In the genomic region with DNA sequence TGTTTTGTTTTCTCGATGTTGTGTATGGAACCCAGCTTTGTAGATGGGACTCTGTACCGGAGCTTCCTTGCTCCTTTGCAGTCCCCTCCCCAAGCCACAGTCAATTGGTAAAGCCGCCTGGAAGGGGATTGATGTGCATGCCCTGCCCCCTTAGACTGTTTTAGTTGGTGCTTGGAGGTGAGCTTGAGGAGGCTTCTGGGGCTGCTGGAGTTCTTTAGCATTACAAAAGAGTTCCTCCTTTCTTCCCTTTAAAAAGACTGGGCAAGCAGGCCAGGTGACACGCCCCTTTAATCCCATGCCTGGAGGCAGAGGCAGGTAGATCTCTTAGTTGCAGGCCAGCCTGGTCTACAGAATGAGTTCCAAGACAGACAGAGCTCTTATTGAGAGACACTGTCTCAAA, we compare ENCODE assay signal across 23 mouse cellular contexts. TPM values are rescaled to one million over a fixed set of nuclear protein-coding genes. Genes with fewer than 3 reads are reported as not detected.
A peak's percentile ranks its signal among the peaks of the same experiment; 100 is the strongest.
DNase-seq lines count a peak whose midpoint lies in the region; ATAC-seq and TF ChIP-seq lines count a peak whose summit lies in the region.
"Had no signal": no experiment of that assay in that cellular context is flagged by ENCODE, and none has a peak within 500 bp of the region (broad histone marks: within the 10 kb centered on the region; RNA-seq: fewer than 3 reads in every experiment).

No protein-coding gene starts in this region.

- H3K9ac ChIP-seq in midbrain, embryonic 11.5 days (ENCODE audit: low read length), result no peak overlapping the region
- no peak overlapping the region for H3K9ac ChIP-seq in midbrain, embryonic 16.5 days (ENCODE audit: low read depth, low read length)
- H3K9ac ChIP-seq in ES-E14 (ENCODE audit: insufficient read depth, low read depth, low read length, poor library complexity, severe bottlenecking), result no peak overlapping the region
- H3K9ac ChIP-seq: forebrain, postnatal 0 days; hindbrain, embryonic 12.5 days; hindbrain, embryonic 15.5 days had no signal

- no peak for ATAC-seq in midbrain, embryonic 11.5 days (ENCODE audit: low FRiP score)
- no peak for ATAC-seq in midbrain, embryonic 16.5 days
- no peak for ATAC-seq in CD4-positive, CD25-positive, alpha-beta regulatory T cell, adult 4 months
- ATAC-seq: activated CD4-positive, CD25-positive, alpha-beta regulatory T cell, adult 4 months; forebrain, embryonic 14.5 days; forebrain, postnatal 0 days had no signal

- no peaks in the 10 kb centered on the region for H3K36me3 ChIP-seq in midbrain, embryonic 11.5 days (ENCODE audit: control insufficient read depth, insufficient read depth, low read length)
- no peaks in the 10 kb centered on the region; the same call in none of the 2 replicates for H3K36me3 ChIP-seq in midbrain, embryonic 16.5 days (ENCODE audit: control insufficient read depth, insufficient read depth, low read length)
- H3K36me3 ChIP-seq in ES-E14 (ENCODE audit: control insufficient read depth, insufficient read depth, low read length, poor library complexity, severe bottlenecking), result peaks cover 16% of the 10 kb centered on the region

- WGBS in midbrain, embryonic 11.5 days, result 90% methylated on average over 4 of the region's 4 CpGs
- WGBS in midbrain, embryonic 16.5 days, result 89% methylated on average over 4 of the region's 4 CpGs

- no peaks in the 10 kb centered on the region for H3K9me3 ChIP-seq in midbrain, embryonic 11.5 days (ENCODE audit: control insufficient read depth, low read length)
- H3K9me3 ChIP-seq in midbrain, embryonic 16.5 days (replicated peaks; ENCODE audit: control insufficient read depth, low read length, poor library complexity, severe bottlenecking), result no peaks in the 10 kb centered on the region
- no peaks in the 10 kb centered on the region for H3K9me3 ChIP-seq in ES-E14 (ENCODE audit: control insufficient read depth, insufficient read depth, low read depth, low read length)
- H3K9me3 ChIP-seq: heart, embryonic 10.5 days; hindbrain, embryonic 12.5 days; hindbrain, embryonic 15.5 days had no signal

- no peak overlapping the region for H3K27ac ChIP-seq in midbrain, embryonic 11.5 days (ENCODE audit: low read depth, low read length)
- no peak overlapping the region for H3K27ac ChIP-seq in midbrain, embryonic 16.5 days (ENCODE audit: low read length)
- peak overlapping the region; percentile 63; the same call in 1 of the 2 replicates for H3K27ac ChIP-seq in ES-E14 (ENCODE audit: insufficient read depth, low read depth, low read length, poor library complexity, severe bottlenecking)
- H3K27ac ChIP-seq: gastrocnemius, adult 2 months; heart, adult 2 months; heart, embryonic 10.5 days; hindbrain, embryonic 12.5 days; hindbrain, embryonic 15.5 days had no signal

- H3K4me2 ChIP-seq in midbrain, embryonic 11.5 days, result no peak overlapping the region
- no peak overlapping the region for H3K4me2 ChIP-seq in midbrain, embryonic 16.5 days (ENCODE audit: low read length)
- H3K4me2 ChIP-seq: hindbrain, embryonic 12.5 days; hindbrain, embryonic 15.5 days had no signal

- H3K4me3 ChIP-seq in midbrain, embryonic 11.5 days (ENCODE audit: low read depth, low read length), result no peak overlapping the region
- no peak overlapping the region for H3K4me3 ChIP-seq in midbrain, embryonic 16.5 days (ENCODE audit: low read depth, low read length)
- peak overlapping the region in 1 of 2 experiments; percentile 53; a peak in 3 of 4 replicates for H3K4me3 ChIP-seq in ES-E14 (ENCODE audit: insufficient read depth in 1 of 2, low read depth in 1 of 2, low read length in 2 of 2, poor library complexity in 1 of 2, severe bottlenecking in 1 of 2)
- H3K4me3 ChIP-seq: gastrocnemius, adult 2 months; heart, adult 2 months; heart, embryonic 10.5 days; hindbrain, embryonic 12.5 days; hindbrain, embryonic 15.5 days had no signal

- peak; percentile 35 for DNase-seq in midbrain, embryonic 11.5 days (ENCODE audit: low spot score, missing footprints)
- DNase-seq in ES-E14 (ENCODE audit: low read depth, low spot score) (peak; percentile 86), ZHBTc4 (ENCODE audit: low read depth, low spot score) (peak; percentile 96)
- DNase-seq in right cerebral cortex, adult 2 months (ENCODE audit: low spot score in 2 of 2), result no peak
- DNase-seq in kidney, adult 8-10 months, result no peak
- DNase-seq: adrenal gland, adult 8-10 months; adrenal gland, postnatal 25 days; B cell, adult 2 months; cerebellum, adult 11-12 months; cerebellum, adult 8-10 months; cerebellum, postnatal 10 days; forebrain, postnatal 0 days; gastrocnemius, adult 2 months; gastrocnemius, postnatal 14 days; heart, adult 2 months; kidney, adult 11 months had no signal

- in situ Hi-C loops in ES-E14 (cut with MboI; ENCODE audit: low sequenced_read_pairs in 2 of 2, unreplicated experiment in 2 of 2), result no loop called here

- no peaks in the 10 kb centered on the region for H3K27me3 ChIP-seq in midbrain, embryonic 11.5 days (ENCODE audit: control insufficient read depth, insufficient read depth, low read length)
- H3K27me3 ChIP-seq in midbrain, embryonic 16.5 days (ENCODE audit: control insufficient read depth, insufficient read depth, low read depth, low read length), result no peaks in the 10 kb centered on the region
- H3K27me3 ChIP-seq: hindbrain, embryonic 12.5 days; hindbrain, embryonic 15.5 days had no signal

- peaks cover 2% of the 10 kb centered on the region; the same call in 1 of the 2 replicates for H3K4me1 ChIP-seq in midbrain, embryonic 11.5 days (ENCODE audit: control insufficient read depth, insufficient read depth, low read length)
- H3K4me1 ChIP-seq in midbrain, embryonic 16.5 days (ENCODE audit: control insufficient read depth, insufficient read depth, low read length), result peaks cover 11% of the 10 kb centered on the region
- H3K4me1 ChIP-seq in ES-E14 (ENCODE audit: control insufficient read depth in 2 of 2, insufficient read depth in 2 of 2, low read length in 2 of 2, poor library complexity in 1 of 2), result peaks cover 17 to 18% of the 10 kb centered on the region in 2 experiments

TF ChIP-seq in ES-E14, 5 proteins besides CTCF, POLR2A, EP300 and RAD21:
- TF ChIP-seq HCFC1 (IDR thresholded peaks at IDR 0.05; ENCODE audit: borderline replicate concordance, insufficient read depth, low read length) (no peak), MAFK (IDR thresholded peaks at IDR 0.05; ENCODE audit: insufficient read depth, low read depth, low read length) (no peak), CHD2 (IDR thresholded peaks at IDR 0.05; ENCODE audit: low read depth, low read length) (no peak), ZC3H11A (IDR thresholded peaks at IDR 0.05; ENCODE audit: borderline replicate concordance, low read depth, low read length) (no peak), ZNF384 (IDR thresholded peaks at IDR 0.05; ENCODE audit: low read depth, low read length) (no peak)

RNA-seq across cellular contexts. Expression of gene Slc10a7, which starts 4.0 kb away (rescaled TPM):
- polyA plus RNA-seq in midbrain, embryonic 11.5 days (2014; fragmentation: Nextera tagmentation; extraction: Ambion mirVana), result 7.3 and 8.3 TPM in 2 replicates
- 10.1 and 11.8 TPM in 2 replicates for polyA plus RNA-seq in midbrain, embryonic 16.5 days (2015; fragmentation: Nextera tagmentation; extraction: Ambion mirVana)
- 30.5 and 39.6 TPM in 2 replicates for total RNA-seq in ES-E14 (2012; rRNA removed)
- 10 to 100 TPM; 13.3 to 18.2 TPM for polyA plus RNA-seq in CD4-positive, CD25-positive, alpha-beta regulatory T cell, adult 4 months (2017; shearing (Covaris generic))

RNA-seq across cellular contexts. Expression of gene Rbmxl1, which starts 4.4 kb away (rescaled TPM):
- polyA plus RNA-seq in midbrain, embryonic 11.5 days (2014; fragmentation: Nextera tagmentation; extraction: Ambion mirVana), result 412 and 434 TPM in 2 replicates
- polyA plus RNA-seq in midbrain, embryonic 16.5 days (2015; fragmentation: Nextera tagmentation; extraction: Ambion mirVana), result 201 and 213 TPM in 2 replicates
- 90.3 and 124 TPM in 2 replicates for total RNA-seq in ES-E14 (2012; rRNA removed)
- polyA plus RNA-seq in CD4-positive, CD25-positive, alpha-beta regulatory T cell, adult 4 months (2017; shearing (Covaris generic)), result 10 to 100 TPM; 93.7 to 95.4 TPM

Comparison
In these comparisons a context has a peak if more than half of its experiments do, and no peak if none do; other contexts are left out.
1. DNase-seq: peak in midbrain, embryonic 11.5 days (single experiment), ES-E14 (single experiment) and ZHBTc4 (single experiment); none in right cerebral cortex, adult 2 months (0 of 2) and kidney, adult 8-10 months (0 of 2).